Mouse (Mus musculus): ENCODE data around the gene Adamtsl4.

Gene Adamtsl4

GRCm38 (mm10) chr3:95648016-95648415, 39.7 kb downstream of the Adamtsl4 start:
- TF ChIP-seq GATA4 (IDR thresholded peaks at IDR 0.05; ENCODE audit: insufficient replicate concordance, low read length): no peak

DNA sequence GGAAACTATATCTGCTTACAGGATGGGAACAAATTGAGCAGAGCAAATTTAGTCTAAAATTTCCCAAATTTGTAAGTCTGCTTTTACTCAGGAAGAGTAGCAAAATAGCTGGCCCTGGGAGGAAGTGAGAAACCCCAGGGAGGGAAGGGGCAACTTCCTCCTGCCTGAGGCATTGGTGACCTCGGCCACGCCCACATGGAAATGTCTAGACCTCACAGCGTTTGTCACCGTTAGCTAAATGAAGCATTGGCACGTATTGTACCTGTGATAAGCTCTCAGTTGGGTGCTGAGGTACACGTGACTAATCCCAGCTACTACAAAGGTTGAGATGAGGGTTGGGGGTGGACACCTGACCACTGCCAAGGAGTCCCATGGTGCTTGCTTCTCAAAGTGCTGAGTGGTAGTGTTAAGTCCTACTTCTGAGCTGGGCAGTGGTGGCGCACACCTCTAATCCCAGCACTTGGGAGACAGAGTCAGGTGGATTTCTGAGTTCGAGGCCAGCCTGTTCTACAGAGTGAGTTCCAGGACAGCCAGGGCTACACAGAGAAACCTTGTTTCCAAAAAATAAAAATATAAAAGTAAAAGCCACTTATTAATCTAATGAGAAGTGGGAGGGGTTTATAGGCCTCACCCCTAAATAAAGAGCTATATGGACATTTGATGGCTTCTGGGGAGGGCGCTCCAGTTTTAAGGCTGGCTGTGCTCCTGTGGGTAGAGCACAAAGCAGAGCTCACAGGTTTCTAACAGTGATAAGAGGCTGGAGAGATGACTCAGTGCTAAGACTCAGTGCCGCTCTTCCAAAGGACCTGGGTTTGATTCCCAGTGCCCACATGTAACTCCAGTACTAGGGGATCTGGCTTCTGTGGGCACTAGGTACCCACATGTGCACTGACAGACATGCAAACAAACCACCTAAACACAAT, 42.1 kb downstream of the Adamtsl4 start:
- no peak for TF ChIP-seq GATA4 (IDR thresholded peaks at IDR 0.05; ENCODE audit: insufficient replicate concordance, low read length)

GRCm38 (mm10) chr3:95643097-95643496, 44.6 kb downstream of the Adamtsl4 start:
- no peak for TF ChIP-seq GATA4 (IDR thresholded peaks at IDR 0.05; ENCODE audit: insufficient replicate concordance, low read length)

GRCm38 (mm10) chr3:95639694-95640093, 48.0 kb downstream of the Adamtsl4 start:
- no peak for TF ChIP-seq GATA4 (IDR thresholded peaks at IDR 0.05; ENCODE audit: insufficient replicate concordance, low read length)

GRCm38 (mm10) chr3:95636072-95636471, 51.6 kb downstream of the Adamtsl4 start:
- TF ChIP-seq GATA4 (IDR thresholded peaks at IDR 0.05; ENCODE audit: insufficient replicate concordance, low read length): peak; percentile 57; the same call in 1 of the 2 replicates

GRCm38 (mm10) chr3:95635636-95636035, 52.1 kb downstream of the Adamtsl4 start:
- no peak for TF ChIP-seq GATA4 (IDR thresholded peaks at IDR 0.05; ENCODE audit: insufficient replicate concordance, low read length)

DNA sequence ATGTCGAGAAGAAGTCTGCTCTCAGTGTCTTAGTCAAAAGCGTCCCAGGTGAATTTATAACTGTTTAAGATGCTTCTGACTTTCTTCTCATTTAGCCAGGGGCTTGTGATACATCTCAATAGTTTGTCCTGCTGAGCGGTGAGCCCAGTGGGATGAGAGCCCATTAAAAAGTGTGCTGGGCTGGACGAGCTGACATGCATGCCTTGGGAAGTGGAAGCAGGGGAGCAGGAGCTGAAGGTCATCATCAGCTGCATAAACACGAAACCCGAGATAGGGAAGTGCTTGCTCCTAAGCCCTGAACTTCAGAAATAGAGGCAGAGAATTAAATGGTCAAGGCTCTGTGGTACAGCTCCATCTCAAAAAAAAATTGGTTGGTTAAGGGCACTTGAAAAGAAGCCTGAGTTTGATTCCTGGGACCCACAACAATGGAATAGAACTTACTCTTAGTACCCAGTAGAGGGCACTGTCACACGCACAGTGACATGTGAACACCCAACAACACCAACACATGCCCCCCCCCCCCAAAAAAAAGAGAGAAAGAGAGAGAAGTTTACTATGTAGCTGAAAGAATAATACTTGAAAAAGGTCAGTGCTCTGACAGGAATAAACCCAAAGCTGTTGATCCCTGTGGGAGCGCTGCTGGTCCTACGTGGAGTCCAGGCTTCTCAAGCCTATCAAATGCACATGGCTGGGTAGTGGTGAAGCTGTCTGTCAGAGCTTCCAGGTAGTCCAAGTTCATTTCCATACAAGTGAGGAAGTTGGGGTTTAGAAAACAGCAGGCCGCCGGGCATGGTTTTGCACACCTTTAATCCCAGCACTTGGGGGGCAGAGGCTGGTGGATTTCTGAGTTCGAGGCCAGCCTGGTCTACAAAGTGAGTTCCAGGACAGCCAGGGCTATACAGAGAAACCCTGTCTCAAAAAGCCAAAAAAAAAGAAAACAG, 54.8 kb downstream of the Adamtsl4 start:
- no peak for TF ChIP-seq GATA4 (IDR thresholded peaks at IDR 0.05; ENCODE audit: insufficient replicate concordance, low read length)

- no peak for TF ChIP-seq GATA4 (IDR thresholded peaks at IDR 0.05; ENCODE audit: insufficient replicate concordance, low read length)
These were observed 56.4 kb downstream of the Adamtsl4 start for GRCm38 (mm10) chr3:95631304-95631703.

GRCm38 (mm10) chr3:95630856-95631255, 56.9 kb downstream of the Adamtsl4 start:
- no peak for TF ChIP-seq GATA4 (IDR thresholded peaks at IDR 0.05; ENCODE audit: insufficient replicate concordance, low read length)

DNA sequence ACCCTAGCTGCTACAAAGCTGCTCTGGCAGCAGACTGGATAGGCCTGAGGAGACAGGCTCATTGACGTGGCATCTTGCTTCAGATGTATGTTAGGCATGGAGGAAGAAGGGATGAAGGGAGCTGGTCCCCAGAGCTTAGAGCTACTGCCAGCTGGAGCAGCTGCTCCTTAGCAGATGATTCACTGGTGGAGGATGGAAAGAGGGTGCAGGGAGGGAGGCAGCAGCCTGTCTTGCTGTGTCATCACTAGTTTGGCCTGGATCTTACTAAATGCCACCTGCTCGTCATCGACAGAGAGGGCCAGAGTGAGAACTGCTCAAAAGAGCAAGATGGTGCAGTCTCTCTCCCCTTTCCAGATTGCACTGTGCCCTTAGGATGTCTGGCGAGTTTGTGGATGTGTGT, 58.0 kb downstream of the Adamtsl4 start:
- TF ChIP-seq GATA4 (IDR thresholded peaks at IDR 0.05; ENCODE audit: insufficient replicate concordance, low read length): no peak

- TF ChIP-seq GATA4 (IDR thresholded peaks at IDR 0.05; ENCODE audit: insufficient replicate concordance, low read length): no peak
These were observed 60.0 kb downstream of the Adamtsl4 start for GRCm38 (mm10) chr3:95627763-95628162.
